Mouse (Mus musculus): Measurements from ENCODE around the gene Rad51. TPM values are rescaled to one million over a fixed set of nuclear protein-coding genes. Genes with fewer than 3 reads are reported as not detected.

Rad51 gene
- polyA plus RNA-seq, 1 experiment from 2014 or later, result 32.6 TPM

DNA sequence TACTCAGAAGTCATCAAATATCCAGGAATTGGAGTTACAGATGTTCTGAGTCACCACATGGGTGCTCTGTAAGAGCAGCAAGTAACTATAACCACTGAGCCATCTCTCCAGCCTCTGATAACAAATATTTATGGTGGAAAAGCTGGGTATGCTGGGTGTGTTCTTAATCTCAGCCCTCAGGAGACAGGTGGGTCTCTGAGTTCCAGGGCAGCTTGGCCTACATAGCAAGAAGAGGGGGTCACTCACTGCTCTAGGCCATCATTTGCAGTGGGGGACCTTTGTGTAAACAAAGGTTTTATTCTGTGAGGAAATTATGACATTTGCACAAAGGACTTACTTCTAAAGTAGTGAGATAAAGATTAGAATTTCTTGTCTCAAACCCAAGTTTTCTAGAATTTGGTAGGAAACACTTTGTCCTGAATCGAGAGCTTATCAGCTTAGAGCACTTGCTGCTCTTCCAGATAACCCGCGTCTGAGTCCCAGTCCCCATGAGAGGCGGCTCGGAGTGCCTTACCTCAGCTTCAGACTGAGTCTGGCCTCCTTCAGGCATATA lies 23.8 kb downstream of the Rad51 start:
- H3K36me3 ChIP-seq (ENCODE audit: control insufficient read depth, insufficient read depth, low read length), result peaks cover 89% of the 10 kb centered on the region
- ATAC-seq (ENCODE audit: low read depth) (no peak), DNase-seq (ENCODE audit: low spot score) (no peak)
- H3K27me3 ChIP-seq (replicated peaks; ENCODE audit: control insufficient read depth, insufficient read depth, low read length), result no peaks in the 10 kb centered on the region
- no peaks in the 10 kb centered on the region for H3K9me3 ChIP-seq (ENCODE audit: control insufficient read depth, low read length)
- WGBS, result 84% methylated on average over 5 of the region's 5 CpGs
- H3K4me1 ChIP-seq (ENCODE audit: control insufficient read depth, insufficient read depth, low read length), result no peaks in the 10 kb centered on the region
- H3K27ac ChIP-seq (replicated peaks; ENCODE audit: low read depth, low read length), result no peak overlapping the region
- H3K4me2 ChIP-seq (ENCODE audit: low read depth, low read length), result no peak overlapping the region
- H3K4me3 ChIP-seq (ENCODE audit: low read depth, low read length), result no peak overlapping the region
- no peak overlapping the region for H3K9ac ChIP-seq (ENCODE audit: low read depth, low read length)

- peaks cover 93% of the 10 kb centered on the region for H3K36me3 ChIP-seq (ENCODE audit: control insufficient read depth, insufficient read depth, low read length)
- no peak for DNase-seq (ENCODE audit: low spot score)
- no peak for ATAC-seq (ENCODE audit: low read depth)
- H3K4me2 ChIP-seq (ENCODE audit: low read depth, low read length), result no peak overlapping the region
- no peak overlapping the region for H3K4me3 ChIP-seq (ENCODE audit: low read depth, low read length)
- H3K27me3 ChIP-seq (replicated peaks; ENCODE audit: control insufficient read depth, insufficient read depth, low read length), result no peaks in the 10 kb centered on the region
- H3K4me1 ChIP-seq (ENCODE audit: control insufficient read depth, insufficient read depth, low read length), result no peaks in the 10 kb centered on the region
- no peaks in the 10 kb centered on the region for H3K9me3 ChIP-seq (ENCODE audit: control insufficient read depth, low read length)
- 91% methylated on average over 2 of the region's 2 CpGs for WGBS
- H3K27ac ChIP-seq (replicated peaks; ENCODE audit: low read depth, low read length), result no peak overlapping the region
- H3K9ac ChIP-seq (ENCODE audit: low read depth, low read length), result no peak overlapping the region
Measured at GRCm38 (mm10) chr2:119145199-119145598, 32.6 kb downstream of the Rad51 start.

GRCm38 (mm10) chr2:119146435-119146834 lies 33.8 kb downstream of the Rad51 start:
- peaks cover 92% of the 10 kb centered on the region for H3K36me3 ChIP-seq (ENCODE audit: control insufficient read depth, insufficient read depth, low read length)
- ATAC-seq (ENCODE audit: low read depth), result no peak
- H3K27ac ChIP-seq (replicated peaks; ENCODE audit: low read depth, low read length), result no peak overlapping the region
- no peaks in the 10 kb centered on the region for H3K4me1 ChIP-seq (ENCODE audit: control insufficient read depth, insufficient read depth, low read length)
- no peak overlapping the region for H3K9ac ChIP-seq (ENCODE audit: low read depth, low read length)
- no peak for DNase-seq (ENCODE audit: low spot score)
- H3K4me2 ChIP-seq (ENCODE audit: low read depth, low read length), result no peak overlapping the region
- WGBS, result 85% methylated on average over 6 of the region's 6 CpGs
- H3K27me3 ChIP-seq (replicated peaks; ENCODE audit: control insufficient read depth, insufficient read depth, low read length), result no peaks in the 10 kb centered on the region
- H3K4me3 ChIP-seq (ENCODE audit: low read depth, low read length), result no peak overlapping the region
- no peaks in the 10 kb centered on the region for H3K9me3 ChIP-seq (ENCODE audit: control insufficient read depth, low read length)

- 87% methylated on average over 22 of the region's 22 CpGs for WGBS
- H3K4me3 ChIP-seq (ENCODE audit: low read depth, low read length), result no peak overlapping the region
- no peak overlapping the region for H3K27ac ChIP-seq (replicated peaks; ENCODE audit: low read depth, low read length)
- no peaks in the 10 kb centered on the region for H3K9me3 ChIP-seq (ENCODE audit: control insufficient read depth, low read length)
- H3K4me1 ChIP-seq (ENCODE audit: control insufficient read depth, insufficient read depth, low read length), result no peaks in the 10 kb centered on the region
- H3K4me2 ChIP-seq (ENCODE audit: low read depth, low read length), result no peak overlapping the region
- H3K27me3 ChIP-seq (replicated peaks; ENCODE audit: control insufficient read depth, insufficient read depth, low read length), result no peaks in the 10 kb centered on the region
- ATAC-seq (ENCODE audit: low read depth), result no peak
- no peak overlapping the region for H3K9ac ChIP-seq (ENCODE audit: low read depth, low read length)
- peaks cover 92% of the 10 kb centered on the region for H3K36me3 ChIP-seq (ENCODE audit: control insufficient read depth, insufficient read depth, low read length)
- DNase-seq (ENCODE audit: low spot score), result no peak
Measured at GRCm38 (mm10) chr2:119147160-119147678, 34.6 kb downstream of the Rad51 start.

DNA sequence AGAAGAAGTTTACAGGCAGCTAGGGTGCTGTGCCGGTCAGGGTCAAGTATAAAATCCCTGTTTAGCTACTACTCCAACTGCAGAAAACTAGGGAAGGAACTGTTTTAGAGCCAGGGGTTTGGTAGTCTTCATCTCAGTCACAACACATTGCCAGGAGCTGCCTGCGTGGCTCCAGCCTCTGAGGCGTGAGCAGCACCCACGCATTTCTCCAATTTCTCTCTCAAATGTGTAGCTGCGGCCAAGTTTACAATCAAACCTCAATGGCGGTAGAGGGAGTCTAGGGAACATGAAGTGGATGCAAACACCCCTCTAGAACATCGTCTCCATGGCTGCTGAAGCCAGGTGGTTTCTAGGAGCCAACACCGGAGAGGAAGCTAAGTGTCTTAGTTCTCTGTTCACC lies 35.2 kb downstream of the Rad51 start:
- no peaks in the 10 kb centered on the region for H3K27me3 ChIP-seq (replicated peaks; ENCODE audit: control insufficient read depth, insufficient read depth, low read length)
- no peaks in the 10 kb centered on the region for H3K4me1 ChIP-seq (ENCODE audit: control insufficient read depth, insufficient read depth, low read length)
- no peaks in the 10 kb centered on the region for H3K9me3 ChIP-seq (ENCODE audit: control insufficient read depth, low read length)
- ATAC-seq (ENCODE audit: low read depth) (no peak), DNase-seq (ENCODE audit: low spot score) (no peak)
- H3K4me2 ChIP-seq (ENCODE audit: low read depth, low read length), result no peak overlapping the region
- peaks cover 92% of the 10 kb centered on the region for H3K36me3 ChIP-seq (ENCODE audit: control insufficient read depth, insufficient read depth, low read length)
- 91% methylated on average over 8 of the region's 8 CpGs for WGBS
- H3K9ac ChIP-seq (ENCODE audit: low read depth, low read length), result no peak overlapping the region
- no peak overlapping the region for H3K4me3 ChIP-seq (ENCODE audit: low read depth, low read length)
- H3K27ac ChIP-seq (replicated peaks; ENCODE audit: low read depth, low read length), result no peak overlapping the region

DNA sequence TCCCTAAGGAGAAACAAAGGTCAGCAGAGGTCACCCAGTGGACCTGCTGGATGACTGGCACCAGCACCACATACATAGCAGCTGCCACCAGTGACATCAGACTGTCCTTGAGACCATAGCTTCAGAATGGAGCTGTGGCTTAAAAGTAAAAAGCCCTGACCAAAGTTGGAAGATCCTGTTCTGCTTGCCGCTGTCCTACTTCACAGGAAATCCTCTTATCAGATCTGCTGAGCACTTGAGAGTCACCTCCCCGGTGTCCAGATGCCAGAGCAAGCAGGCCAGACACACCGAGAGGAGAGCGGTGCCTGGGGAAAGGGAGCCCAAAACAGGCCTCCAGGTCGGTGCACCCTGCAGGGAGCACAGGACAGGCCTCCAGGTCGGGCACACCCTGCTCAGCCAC lies 39.7 kb downstream of the Rad51 start:
- no peak overlapping the region for H3K4me3 ChIP-seq (ENCODE audit: low read depth, low read length)
- 92% methylated on average over 6 of the region's 6 CpGs for WGBS
- no peak overlapping the region for H3K27ac ChIP-seq (replicated peaks; ENCODE audit: low read depth, low read length)
- no peak overlapping the region for H3K4me2 ChIP-seq (ENCODE audit: low read depth, low read length)
- ATAC-seq (ENCODE audit: low read depth) (no peak), DNase-seq (ENCODE audit: low spot score) (no peak)
- H3K9me3 ChIP-seq (ENCODE audit: control insufficient read depth, low read length), result no peaks in the 10 kb centered on the region
- no peak overlapping the region for H3K9ac ChIP-seq (ENCODE audit: low read depth, low read length)
- peaks cover 3% of the 10 kb centered on the region; the same call in 1 of the 2 replicates for H3K4me1 ChIP-seq (ENCODE audit: control insufficient read depth, insufficient read depth, low read length)
- peaks cover 66% of the 10 kb centered on the region for H3K36me3 ChIP-seq (ENCODE audit: control insufficient read depth, insufficient read depth, low read length)
- H3K27me3 ChIP-seq (replicated peaks; ENCODE audit: control insufficient read depth, insufficient read depth, low read length), result no peaks in the 10 kb centered on the region

GRCm38 (mm10) chr2:119154683-119155082 lies 42.1 kb downstream of the Rad51 start:
- no peaks in the 10 kb centered on the region for H3K9me3 ChIP-seq (ENCODE audit: control insufficient read depth, low read length)
- DNase-seq (ENCODE audit: low spot score) (no peak), ATAC-seq (ENCODE audit: low read depth) (no peak)
- whole genome bisulfite sequencing, result 87% methylated on average over 2 of the region's 2 CpGs
- H3K4me2 ChIP-seq (ENCODE audit: low read depth, low read length), result no peak overlapping the region
- H3K36me3 ChIP-seq (ENCODE audit: control insufficient read depth, insufficient read depth, low read length), result peaks cover 43% of the 10 kb centered on the region
- no peaks in the 10 kb centered on the region for H3K27me3 ChIP-seq (replicated peaks; ENCODE audit: control insufficient read depth, insufficient read depth, low read length)
- H3K9ac ChIP-seq (ENCODE audit: low read depth, low read length), result no peak overlapping the region
- no peak overlapping the region for H3K4me3 ChIP-seq (ENCODE audit: low read depth, low read length)
- H3K27ac ChIP-seq (replicated peaks; ENCODE audit: low read depth, low read length), result no peak overlapping the region
- peaks cover 3% of the 10 kb centered on the region; the same call in 1 of the 2 replicates for H3K4me1 ChIP-seq (ENCODE audit: control insufficient read depth, insufficient read depth, low read length)

DNA sequence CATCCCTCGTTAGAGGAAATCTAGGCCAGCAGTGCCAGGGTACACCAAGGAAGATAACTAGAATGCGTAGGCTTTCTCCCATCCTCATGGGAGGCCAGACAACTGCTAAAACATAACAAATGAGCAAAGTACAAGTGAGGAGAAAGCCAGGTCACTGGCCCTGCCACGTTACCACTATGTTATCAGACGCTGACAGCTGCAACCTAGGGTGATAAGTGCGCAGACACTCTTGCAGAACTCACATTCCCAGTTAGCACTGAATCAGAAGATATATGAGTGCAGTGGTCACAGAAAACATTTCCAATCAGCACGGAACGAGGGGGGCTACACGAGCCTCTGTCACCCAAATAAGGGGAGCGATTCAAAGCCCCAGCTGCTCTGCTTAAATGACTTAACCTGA lies 42.8 kb downstream of the Rad51 start:
- H3K9me3 ChIP-seq (ENCODE audit: control insufficient read depth, low read length), result no peaks in the 10 kb centered on the region
- peak overlapping the region; percentile 88; the same call in 1 of the 2 replicates for H3K4me2 ChIP-seq (ENCODE audit: low read depth, low read length)
- H3K4me3 ChIP-seq (ENCODE audit: low read depth, low read length), result peak overlapping the region; percentile 98; the same call in 1 of the 2 replicates
- H3K27ac ChIP-seq (replicated peaks; ENCODE audit: low read depth, low read length), result no peak overlapping the region
- WGBS, result 84% methylated on average over 9 of the region's 9 CpGs
- H3K4me1 ChIP-seq (ENCODE audit: control insufficient read depth, insufficient read depth, low read length), result peaks cover 3% of the 10 kb centered on the region; the same call in 1 of the 2 replicates
- H3K9ac ChIP-seq (ENCODE audit: low read depth, low read length), result peak overlapping the region; percentile 93
- peaks cover 36% of the 10 kb centered on the region for H3K36me3 ChIP-seq (ENCODE audit: control insufficient read depth, insufficient read depth, low read length)
- no peaks in the 10 kb centered on the region for H3K27me3 ChIP-seq (replicated peaks; ENCODE audit: control insufficient read depth, insufficient read depth, low read length)
- ATAC-seq (ENCODE audit: low read depth), result no peak
- no peak for DNase-seq (ENCODE audit: low spot score)

DNA sequence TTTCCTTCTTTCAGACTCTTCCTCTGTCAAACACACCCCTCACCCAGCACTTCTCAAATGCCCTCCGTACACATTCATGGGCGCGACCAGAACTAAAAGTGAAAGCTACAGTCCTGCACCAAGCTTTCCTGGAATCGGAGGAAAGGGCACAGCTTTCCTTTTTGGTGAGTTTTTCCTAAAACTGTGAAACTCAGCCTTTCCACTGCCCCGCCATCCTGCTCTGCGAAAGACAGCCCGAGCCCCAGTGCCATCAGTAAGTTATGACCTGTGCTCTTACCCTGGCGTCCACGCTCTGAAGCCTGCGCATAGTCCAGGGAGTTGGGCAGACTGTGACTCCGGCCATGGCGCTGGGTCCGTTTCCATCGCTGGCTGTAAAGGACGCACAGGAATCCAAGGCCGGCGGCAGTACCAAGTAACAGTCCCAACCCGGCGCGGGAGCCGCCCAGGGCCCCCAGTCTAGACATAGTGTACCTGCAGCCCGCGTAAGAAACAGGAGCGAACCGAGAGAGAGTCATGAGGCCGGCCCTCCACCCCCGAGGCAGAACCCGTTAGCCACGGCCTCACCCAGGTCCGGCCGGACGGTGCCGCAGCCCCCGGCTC lies 43.6 kb downstream of the Rad51 start:
- no peak for DNase-seq (ENCODE audit: low spot score)
- ATAC-seq (ENCODE audit: low read depth), result no peak; the same call in 1 of the 2 replicates
- 7% methylated on average over 27 of the region's 34 CpGs for WGBS
- Histone ChIP-seq H3K4me2 (ENCODE audit: low read depth, low read length) (peak overlapping the region; percentile 88), H3K4me3 (ENCODE audit: low read depth, low read length) (peak overlapping the region; percentile 98), H3K36me3 (ENCODE audit: control insufficient read depth, insufficient read depth, low read length) (peaks cover 28% of the 10 kb centered on the region), H3K9me3 (ENCODE audit: control insufficient read depth, low read length) (no peaks in the 10 kb centered on the region), H3K9ac (ENCODE audit: low read depth, low read length) (peak overlapping the region; percentile 93), H3K27me3 (replicated peaks; ENCODE audit: control insufficient read depth, insufficient read depth, low read length) (no peaks in the 10 kb centered on the region), H3K4me1 (ENCODE audit: control insufficient read depth, insufficient read depth, low read length) (peaks cover 3% of the 10 kb centered on the region; the same call in 1 of the 2 replicates), H3K27ac (replicated peaks; ENCODE audit: low read depth, low read length) (peak overlapping the region; percentile 59; the same call in 1 of the 2 replicates)

Data from embryonic facial prominence, embryonic 14.5 days (tissue).